Mouse (Mus musculus): ENCODE measurements around the gene Senp7. TPM values are rescaled to one million over a fixed set of nuclear protein-coding genes. Genes with fewer than 3 reads are reported as not detected.

Senp7 gene
- polyA plus RNA-seq, 1 experiment from 2014 or later = 17.2 TPM

DNA sequence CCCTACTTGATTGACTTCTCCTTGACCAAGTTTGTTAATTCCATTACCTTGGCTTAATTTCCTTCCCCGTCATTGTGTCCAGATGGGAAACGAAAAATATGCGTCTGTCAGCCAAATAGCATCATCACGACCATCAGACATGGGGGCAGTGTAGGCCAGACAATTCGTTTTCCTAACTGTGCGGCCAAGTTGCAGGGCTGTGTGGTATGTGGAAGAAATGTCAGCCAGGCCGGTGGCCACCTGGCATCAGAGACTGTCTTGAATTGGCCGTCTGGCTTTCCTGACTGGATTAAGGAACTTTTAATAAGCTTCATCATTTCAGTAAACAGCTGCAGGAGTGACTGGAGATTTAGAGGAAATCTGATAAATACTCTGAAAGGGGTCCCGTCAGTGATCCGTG, 184.6 kb downstream of the Senp7 start:
- H3K4me3 ChIP-seq = no peak overlapping the region
- no peaks in the 10 kb centered on the region for H3K4me1 ChIP-seq (replicated peaks)
- H3K27ac ChIP-seq = no peak overlapping the region
- no peak overlapping the region for H3K9ac ChIP-seq
- no peaks in the 10 kb centered on the region for H3K36me3 ChIP-seq
- no peaks in the 10 kb centered on the region for H3K27me3 ChIP-seq
- H3K9me3 ChIP-seq (replicated peaks) = no peaks in the 10 kb centered on the region
- 72% methylated on average over 10 of the region's 10 CpGs for WGBS
- ATAC-seq (replicated peaks; ENCODE audit: insufficient number of reproducible peaks, insufficient read depth, low FRiP score, low read depth) = no peak
- H3K4me2 ChIP-seq = no peak overlapping the region

Small RNAs within 50 kb of the gene (microRNA-seq; reads per million reads assigned to microRNA genes)
- gene Gm24047 = not detected

Other genes with a start within 250 kb of the Senp7 start
- 2.4 and 3.2 TPM in 2 replicates for gene Nfkbiz, start 209.4 kb upstream of the Senp7 start, polyA plus RNA-seq (2015; fragmentation: Nextera tagmentation; extraction: Ambion mirVana)
- gene Nxpe3, start 153.1 kb upstream of the Senp7 start, polyA plus RNA-seq (2015; fragmentation: Nextera tagmentation; extraction: Ambion mirVana) = 0.45 and 0.62 TPM in 2 replicates
- gene Cep97, start 113.5 kb upstream of the Senp7 start, polyA plus RNA-seq (2015; fragmentation: Nextera tagmentation; extraction: Ambion mirVana) = 7.4 and 8.1 TPM in 2 replicates
- gene Rpl24, start 82.1 kb upstream of the Senp7 start, polyA plus RNA-seq (2015; fragmentation: Nextera tagmentation; extraction: Ambion mirVana) = 415 and 545 TPM in 2 replicates
- 10.3 and 12.5 TPM in 2 replicates for gene Zbtb11, start 74.5 kb upstream of the Senp7 start, polyA plus RNA-seq (2015; fragmentation: Nextera tagmentation; extraction: Ambion mirVana)
- gene Pcnp, start 18.6 kb upstream of the Senp7 start, polyA plus RNA-seq (2015; fragmentation: Nextera tagmentation; extraction: Ambion mirVana) = 140 and 148 TPM in 2 replicates
- 17.2 and 20.0 TPM in 2 replicates for gene Trmt10c, start 10.5 kb upstream of the Senp7 start, polyA plus RNA-seq (2015; fragmentation: Nextera tagmentation; extraction: Ambion mirVana)
- gene Impg2, start 156.0 kb downstream of the Senp7 start, polyA plus RNA-seq (2015; fragmentation: Nextera tagmentation; extraction: Ambion mirVana) = 0.08 and 0.20 TPM in 2 replicates